Mouse (Mus musculus): Measurements from ENCODE around the gene Nop9.

The Nop9 gene

DNA sequence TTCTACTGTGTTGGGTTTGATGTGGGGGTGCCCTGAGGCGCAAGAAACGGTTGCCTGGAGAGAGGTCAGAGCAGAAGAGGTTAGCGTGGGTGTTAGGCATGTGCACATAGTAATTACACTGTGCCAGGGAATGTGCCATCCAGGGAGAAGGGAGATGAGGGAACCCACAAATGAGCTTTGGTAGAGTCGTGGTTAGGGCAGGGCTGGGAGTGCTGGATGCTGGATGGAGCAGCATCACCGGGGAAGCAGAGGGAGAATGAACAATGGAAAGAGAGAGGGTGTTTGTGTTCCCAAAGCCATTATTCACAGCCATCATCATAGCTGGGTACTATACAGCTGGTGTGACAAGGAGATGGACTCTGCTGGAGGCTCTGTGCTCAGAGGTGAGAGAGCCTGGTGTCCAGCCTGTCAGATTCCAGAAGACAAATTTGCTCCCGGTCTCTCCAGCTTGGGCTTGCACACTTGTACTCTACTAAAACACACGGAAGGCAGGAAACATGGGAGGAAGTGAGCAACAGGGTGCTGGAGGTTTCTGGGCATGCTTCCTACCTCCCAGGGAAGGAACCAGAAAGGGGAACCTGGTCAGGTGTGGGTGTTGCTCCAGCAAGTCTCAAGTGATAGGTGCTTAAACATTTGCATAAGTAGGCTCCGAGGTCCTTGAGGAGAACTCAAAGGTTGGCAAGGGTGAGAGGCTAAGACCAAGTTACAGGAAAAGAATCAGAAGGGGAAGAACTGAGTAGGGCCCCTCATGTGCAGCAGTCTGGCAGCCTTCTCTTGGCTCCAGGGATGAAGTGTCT lies 17.4 kb upstream of the Nop9 start:
- DNase-seq (ENCODE audit: extremely low read depth, insufficient read length, low spot score), result no peak

- DNase-seq (ENCODE audit: extremely low read depth, insufficient read length, low spot score), result peak; percentile 57
These were observed 15.4 kb upstream of the Nop9 start for GRCm38 (mm10) chr14:55730116-55730515.

DNA sequence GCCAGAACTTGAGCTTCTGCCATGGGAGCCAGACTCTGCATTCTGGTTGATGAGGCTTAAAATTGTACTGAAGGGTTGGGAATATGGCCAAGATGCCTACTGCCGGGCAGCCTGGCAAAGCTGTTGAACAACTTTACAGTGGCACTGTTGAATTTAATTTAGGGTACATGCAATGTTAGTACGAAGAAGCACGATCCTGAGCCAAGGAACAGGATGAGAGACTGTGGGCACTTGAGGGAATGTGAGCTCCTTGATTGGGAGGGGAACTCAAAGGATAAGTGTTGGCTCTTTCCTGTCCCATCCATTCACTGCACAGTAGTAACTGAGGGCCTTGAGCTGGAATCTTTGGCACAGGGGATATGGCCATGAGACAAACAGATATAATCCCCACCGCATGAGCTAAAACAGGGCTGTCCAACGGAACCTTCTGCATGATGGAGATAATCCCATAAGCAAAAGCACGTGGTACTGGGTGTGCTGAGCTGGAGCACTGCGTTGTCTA lies 14.9 kb upstream of the Nop9 start:
- no peak for DNase-seq (ENCODE audit: extremely low read depth, insufficient read length, low spot score)

GRCm38 (mm10) chr14:55733889-55734288 lies 11.6 kb upstream of the Nop9 start:
- DNase-seq (ENCODE audit: extremely low read depth, insufficient read length, low spot score), result no peak

- DNase-seq (ENCODE audit: extremely low read depth, insufficient read length, low spot score), result no peak
These were observed 10.6 kb upstream of the Nop9 start for GRCm38 (mm10) chr14:55734869-55735268.

DNA sequence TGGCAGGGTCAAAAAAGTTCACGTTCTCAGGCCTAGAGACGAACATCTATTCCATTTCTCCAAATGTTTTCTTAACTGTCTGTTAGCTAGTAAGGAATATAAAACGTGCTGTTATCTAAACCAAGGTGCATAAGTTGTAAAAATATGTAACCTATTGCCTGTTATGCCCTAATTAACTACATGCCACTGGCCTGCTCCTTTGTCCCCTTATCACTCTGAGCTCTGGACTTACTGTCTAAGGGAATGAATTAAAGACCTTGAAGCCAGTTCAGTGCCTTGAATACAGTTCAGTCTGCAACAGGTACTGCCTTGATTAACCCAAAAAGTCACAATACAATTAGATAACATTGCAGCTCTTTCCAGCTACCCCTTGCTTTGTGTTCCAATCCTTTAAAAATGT lies 10.2 kb upstream of the Nop9 start:
- no peak for DNase-seq (ENCODE audit: extremely low read depth, insufficient read length, low spot score)

- no peak for DNase-seq (ENCODE audit: extremely low read depth, insufficient read length, low spot score)
These were observed 9.7 kb upstream of the Nop9 start for GRCm38 (mm10) chr14:55735758-55736157.

DNA sequence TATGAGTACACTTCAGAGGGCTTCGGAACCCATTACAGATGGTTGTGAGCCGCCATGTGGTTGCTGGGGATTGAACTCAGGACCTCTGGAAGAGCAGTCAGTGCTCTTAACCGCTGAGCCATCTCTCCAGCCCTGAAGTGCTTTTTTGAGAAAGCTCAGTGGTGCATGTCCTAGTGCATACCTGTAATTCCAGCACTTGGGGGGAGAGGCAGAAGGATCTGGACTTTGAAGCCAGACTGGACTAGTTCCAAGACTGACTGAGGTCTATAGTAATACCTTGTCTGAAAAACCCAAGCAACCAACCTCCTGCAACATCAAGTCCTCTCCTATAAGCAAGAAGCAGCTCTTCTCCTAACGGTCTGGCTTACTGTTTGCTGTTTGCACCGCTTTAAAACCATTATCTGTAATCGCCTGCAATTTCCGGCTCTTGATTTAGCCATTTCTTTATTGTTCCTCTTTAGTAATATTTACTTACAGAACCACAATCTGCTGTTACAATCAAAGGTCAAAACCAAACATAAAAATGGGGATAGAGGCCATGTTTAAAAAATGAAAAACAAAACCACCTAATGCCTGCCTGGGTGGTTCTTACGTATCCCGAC lies 8.3 kb upstream of the Nop9 start:
- DNase-seq (ENCODE audit: extremely low read depth, insufficient read length, low spot score), result no peak

GRCm38 (mm10) chr14:55743711-55744110 lies 1.8 kb upstream of the Nop9 start:
- DNase-seq (ENCODE audit: extremely low read depth, insufficient read length, low spot score), result peak; percentile 50

- DNase-seq (ENCODE audit: extremely low read depth, insufficient read length, low spot score), result no peak
These were observed 356 bp downstream of the Nop9 start for GRCm38 (mm10) chr14:55745861-55746237.

- no peak for DNase-seq (ENCODE audit: extremely low read depth, insufficient read length, low spot score)
These were observed 1.8 kb downstream of the Nop9 start for GRCm38 (mm10) chr14:55747051-55747847.

DNA sequence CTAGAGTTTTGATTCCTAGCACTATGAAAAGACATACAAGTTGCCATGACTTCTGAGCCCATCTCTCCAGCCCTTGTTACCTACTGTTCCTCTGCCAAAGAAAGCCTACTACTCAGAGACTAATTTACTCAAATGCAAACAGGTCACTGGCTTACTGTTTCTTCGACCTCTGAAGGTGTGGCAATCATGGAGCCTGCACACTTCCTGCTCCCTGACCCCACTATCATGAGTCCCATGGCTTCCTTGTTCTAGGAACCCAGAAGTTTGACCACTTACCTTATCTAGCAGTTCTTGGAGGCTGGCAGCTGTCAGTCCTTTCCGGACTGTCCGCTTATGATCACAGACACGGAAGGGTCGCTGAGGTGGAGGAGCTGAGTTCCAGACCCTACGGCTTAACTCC lies 12.1 kb downstream of the Nop9 start:
- no peak for DNase-seq (ENCODE audit: extremely low read depth, insufficient read length, low spot score)

DNA sequence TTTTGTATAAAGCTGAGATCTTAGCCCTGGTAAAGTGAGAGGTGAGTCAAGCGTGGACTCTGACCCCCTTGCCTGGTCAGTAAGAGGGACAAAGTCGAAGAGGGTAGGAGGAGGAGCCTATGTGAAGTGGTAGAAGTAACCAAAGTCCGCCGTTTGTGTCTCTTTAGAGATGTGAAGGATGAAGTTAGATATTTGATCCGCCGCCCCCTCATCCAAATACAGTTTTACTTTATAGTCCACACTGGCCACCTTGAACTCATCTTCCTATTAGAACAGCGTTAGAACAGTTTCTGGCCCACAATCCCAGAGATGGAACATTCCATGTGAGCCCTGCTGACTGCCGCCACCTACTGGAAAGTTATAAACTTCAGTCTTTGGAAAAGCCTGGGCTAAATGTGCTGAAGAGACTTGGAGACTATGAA lies 12.9 kb downstream of the Nop9 start, which contains the start of gene Cideb:
Gene Cideb, minus strand, starts transcription at position 96 of the 422 bp plus-strand sequence.
- DNase-seq (ENCODE audit: extremely low read depth, insufficient read length, low spot score), result peak; percentile 39

GRCm38 (mm10) chr14:55760156-55760555 lies 14.7 kb downstream of the Nop9 start:
- peak; percentile 51 for DNase-seq (ENCODE audit: extremely low read depth, insufficient read length, low spot score)

DNA sequence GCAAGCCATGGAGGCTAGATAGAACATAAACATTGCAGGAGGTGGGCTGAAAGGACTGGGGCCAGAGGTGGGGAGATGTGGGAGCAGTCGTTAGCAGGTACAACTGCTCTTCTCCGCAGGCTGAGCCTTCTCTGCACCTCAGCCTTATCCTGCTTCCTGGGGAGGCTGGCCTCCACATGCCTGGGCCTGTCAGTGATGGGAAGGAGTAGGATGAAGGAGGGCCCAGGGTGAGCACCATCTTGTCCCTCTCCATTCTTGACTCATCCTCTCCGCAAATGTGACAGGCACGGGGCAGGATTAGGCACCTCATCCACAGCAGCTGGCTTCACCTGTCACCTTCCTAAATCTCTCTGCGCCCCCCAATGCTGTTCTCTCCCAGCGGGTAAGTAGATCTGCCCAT lies 15.7 kb downstream of the Nop9 start, which contains the start of gene Ltb4r2:
Gene Ltb4r2, plus strand, starts transcription at position 266 of the 400 bp plus-strand sequence.
- no peak for DNase-seq (ENCODE audit: extremely low read depth, insufficient read length, low spot score)

- DNase-seq (ENCODE audit: extremely low read depth, insufficient read length, low spot score), result no peak
These were observed 16.7 kb downstream of the Nop9 start for GRCm38 (mm10) chr14:55762001-55762821.

DNA sequence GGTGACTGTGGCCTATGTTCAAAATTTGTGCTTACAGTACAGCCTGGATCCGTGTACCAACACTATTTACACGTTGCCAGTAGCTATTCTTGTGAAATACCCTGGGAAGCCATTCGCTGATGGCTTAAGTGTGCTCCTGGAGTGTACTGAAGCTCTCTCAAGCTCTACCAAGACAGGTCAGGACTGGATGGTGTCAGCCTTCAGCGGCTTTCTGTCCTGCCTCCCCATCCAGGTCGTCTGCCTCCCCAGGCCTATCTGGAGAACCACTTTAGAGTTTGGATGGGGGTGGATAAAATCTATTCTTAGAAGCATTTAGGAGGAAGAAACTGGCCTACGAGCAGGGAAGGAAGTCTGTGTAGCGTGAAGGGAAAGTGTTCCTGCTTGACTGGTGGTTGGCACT lies 17.7 kb downstream of the Nop9 start:
- no peak for DNase-seq (ENCODE audit: extremely low read depth, insufficient read length, low spot score)

DNA sequence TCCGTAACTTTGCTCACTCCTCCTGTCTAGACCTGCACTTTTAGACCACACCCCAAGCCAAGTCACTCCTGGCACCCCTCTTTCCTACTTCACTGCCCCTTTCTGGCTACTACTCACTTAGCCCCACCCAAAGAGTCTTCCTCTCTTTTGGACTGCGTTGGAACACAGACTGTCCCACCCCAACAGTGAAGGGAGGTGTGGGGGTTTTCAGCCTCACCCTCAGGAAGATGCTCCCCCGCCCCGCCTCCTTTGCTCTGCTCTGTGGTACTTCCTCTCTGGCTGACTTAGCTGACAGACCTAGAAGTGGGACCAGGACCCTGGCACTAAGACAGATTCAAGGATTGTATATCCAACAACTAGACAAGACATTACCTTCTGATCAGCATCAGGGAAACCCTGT lies 20.2 kb downstream of the Nop9 start, which contains the start of gene Ltb4r1:
Gene Ltb4r1, plus strand, starts transcription at position 267 of the 400 bp plus-strand sequence.
- DNase-seq (ENCODE audit: extremely low read depth, insufficient read length, low spot score), result no peak

DNA sequence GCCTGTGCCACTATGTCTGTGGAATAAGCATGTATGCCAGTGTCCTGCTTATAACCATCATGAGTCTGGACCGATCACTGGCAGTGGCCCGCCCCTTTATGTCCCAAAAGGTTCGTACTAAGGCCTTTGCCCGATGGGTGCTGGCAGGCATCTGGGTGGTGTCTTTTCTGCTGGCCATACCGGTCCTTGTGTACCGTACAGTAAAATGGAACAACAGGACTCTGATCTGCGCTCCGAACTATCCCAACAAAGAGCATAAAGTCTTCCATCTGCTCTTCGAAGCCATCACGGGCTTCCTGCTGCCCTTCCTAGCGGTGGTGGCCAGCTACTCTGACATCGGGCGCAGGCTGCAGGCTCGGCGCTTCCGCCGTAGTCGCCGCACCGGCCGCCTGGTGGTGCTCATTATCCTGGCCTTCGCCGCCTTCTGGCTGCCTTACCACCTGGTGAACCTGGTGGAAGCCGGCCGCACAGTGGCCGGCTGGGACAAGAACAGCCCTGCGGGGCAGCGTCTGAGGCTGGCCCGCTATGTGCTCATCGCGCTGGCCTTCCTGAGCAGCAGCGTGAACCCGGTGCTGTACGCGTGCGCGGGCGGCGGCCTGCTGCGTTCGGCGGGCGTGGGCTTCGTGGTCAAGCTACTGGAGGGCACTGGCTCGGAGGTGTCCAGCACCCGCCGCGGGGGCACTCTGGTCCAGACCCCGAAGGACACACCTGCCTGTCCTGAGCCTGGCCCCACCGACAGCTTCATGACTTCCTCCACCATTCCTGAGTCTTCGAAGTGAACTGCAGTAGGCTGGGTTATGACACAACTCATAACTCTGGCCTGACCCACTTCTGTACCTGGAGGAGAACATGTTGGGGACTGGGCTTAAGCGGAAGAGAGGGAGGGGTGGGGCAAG lies 22.3 kb downstream of the Nop9 start:
- no peak for DNase-seq (ENCODE audit: extremely low read depth, insufficient read length, low spot score)

Measured in 3134 (cell line).